Mouse (Mus musculus) midbrain, postnatal 0 days (tissue): Measurements from ENCODE around the gene Sh3rf3. TPM values are rescaled to one million over a fixed set of nuclear protein-coding genes. Genes with fewer than 3 reads are reported as not detected.
A peak's percentile ranks its signal among the peaks of the same experiment; 100 is the strongest.

ENCODE experiments used
- ATAC-seq: fragments of 200-750 bp; cut with Nextera tagmentation; 2 replicates; pipeline ENCODE4 v1.8.0; 2017; ENCODE audit warnings: moderate number of reproducible peaks, mild to moderate bottlenecking, moderate TSS enrichment, moderate library complexity; ENCODE audit not compliant: low FRiP score
- DNase-seq: peaks from one replicate; pipeline ENCODE4 v3.0.0-alpha.2; 2015; ENCODE audit warnings: low spot score
- H3K27ac ChIP-seq: fragments of 300-500 bp; sonication (generic); 2 replicates; pipeline ENCODE4 v1.5.1; 2014; ENCODE audit warnings: low read depth, mild to moderate bottlenecking, low read length, mixed read lengths
- H3K27me3 ChIP-seq: fragments of 300-500 bp; sonication (generic); 2 replicates; pipeline ENCODE4 v1.6.1; 2014; ENCODE audit warnings: low read length, control low read depth, mixed read lengths; ENCODE audit not compliant: insufficient read depth
- H3K36me3 ChIP-seq: fragments of 300-500 bp; sonication (generic); 2 replicates; pipeline ENCODE4 v1.6.1; 2014; ENCODE audit warnings: low read length, control low read depth, mixed read lengths; ENCODE audit not compliant: insufficient read depth
- H3K4me1 ChIP-seq: fragments of 300-500 bp; sonication (generic); 2 replicates; pipeline ENCODE4 v1.6.1; 2014; ENCODE audit warnings: mild to moderate bottlenecking, control low read depth, antibody characterized with exemption, low read length, mixed read lengths; ENCODE audit not compliant: insufficient read depth
- H3K4me2 ChIP-seq: fragments of 300-500 bp; sonication (generic); 2 replicates; pipeline ENCODE4 v1.6.1; 2014; ENCODE audit warnings: low read depth, mild to moderate bottlenecking, low read length, mixed read lengths; ENCODE audit not compliant: poor library complexity, severe bottlenecking
- H3K4me3 ChIP-seq: fragments of 300-500 bp; sonication (generic); 2 replicates; pipeline ENCODE4 v1.5.1; 2014; ENCODE audit warnings: low read depth, mild to moderate bottlenecking, low read length, moderate library complexity
- H3K9ac ChIP-seq: fragments of 300-500 bp; sonication (generic); replicated peaks from 2 replicates; pipeline ENCODE4 v1.6.1; 2014; ENCODE audit warnings: mild to moderate bottlenecking, low read length, moderate library complexity, mixed read lengths; ENCODE audit not compliant: poor library complexity, severe bottlenecking
- H3K9me3 ChIP-seq: fragments of 300-500 bp; sonication (generic); 2 replicates; pipeline ENCODE4 v1.6.1; 2016; ENCODE audit warnings: low read length, control low read depth
- CTCF ChIP-seq: IDR thresholded peaks from 2 replicates; pipeline ENCODE4 v1.5.1; 2016; ENCODE audit warnings: antibody characterized with exemption, mild to moderate bottlenecking
- WGBS: fragments of 180-500 bp; shearing (Covaris S2); extraction: QIAGEN DNeasy Blood & Tissue Kit; methylation state at CpG from one replicate; pipeline ENCODE4 v1.1.7; 2014; 5-methylcytosine and 5-hydroxymethylcytosine counted together
- polyA plus RNA-seq: library from polyadenylated mRNA; unstranded; fragments of >200 nt; fragmentation: Nextera tagmentation; extraction: Ambion mirVana; gene quantifications from 2 replicates; pipeline ENCODE4 v1.2.1, GENCODE M21; 2015
- total RNA-seq: library from RNA; depleted of rRNA; stranded (reverse); fragments of >200 nt; gene quantifications from 2 replicates; pipeline ENCODE4 v1.2.3, GENCODE M21; 2014

Sh3rf3 gene
- total and polyA plus RNA-seq, 2 experiments from 2014 or later: 4.6 to 31.9 TPM

DNA sequence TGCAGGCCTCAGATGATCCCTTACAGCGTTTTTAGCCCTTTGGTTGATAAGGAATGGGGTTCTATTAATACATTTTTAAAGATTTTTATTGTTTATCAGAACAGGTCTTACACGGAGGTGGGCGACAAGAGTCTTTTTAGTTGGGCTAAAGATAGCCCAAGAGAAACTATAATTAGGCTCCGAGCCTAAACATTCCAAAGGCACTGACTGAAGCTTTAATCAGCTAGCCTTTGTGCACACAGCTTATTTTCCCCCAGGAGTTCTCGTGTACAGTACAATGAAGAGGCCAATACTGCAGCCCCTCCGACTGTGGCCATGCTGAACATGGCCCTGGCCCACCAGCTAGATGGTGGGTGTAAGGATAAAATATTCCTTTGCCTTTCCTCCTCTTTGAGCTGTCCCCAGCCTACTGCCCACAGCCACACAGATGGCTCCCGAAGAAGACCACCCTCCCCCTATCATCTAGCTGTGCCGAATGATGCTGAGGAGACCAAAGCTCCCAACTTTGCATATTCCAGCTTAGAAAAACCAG is 320.4 kb downstream of the Sh3rf3 start:
- no peak overlapping the region for H3K27ac ChIP-seq
- WGBS: 45% methylated on average over 8 of the region's 8 CpGs

DNA sequence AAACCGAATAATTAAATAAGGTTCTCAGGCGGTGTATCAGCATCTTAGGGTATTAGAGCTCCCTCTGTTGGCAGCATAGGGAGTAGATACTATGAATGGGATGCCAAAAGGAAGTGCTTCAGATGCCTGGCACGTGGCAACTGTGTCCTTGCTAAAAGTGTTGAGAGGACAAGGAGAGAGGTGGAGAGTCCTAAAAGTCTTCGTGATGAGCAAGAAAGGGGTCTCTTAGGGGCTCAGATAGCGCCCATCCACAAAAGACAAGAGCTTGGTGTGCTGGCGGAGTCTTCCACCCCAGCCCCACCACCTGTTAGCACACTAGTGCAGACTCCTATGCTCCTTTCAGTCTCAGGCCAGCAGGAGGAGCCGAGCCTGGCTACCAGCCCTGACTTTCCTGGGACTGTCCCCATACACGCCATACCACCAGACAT is 336.8 kb downstream of the Sh3rf3 start:
- no peak overlapping the region for H3K27ac ChIP-seq
- ATAC-seq (peak; percentile 74), DNase-seq (peak; percentile 85)
- H3K4me2 ChIP-seq: no peak overlapping the region; the same call in 1 of the 2 replicates
- no peaks in the 10 kb centered on the region for H3K9me3 ChIP-seq
- no peaks in the 10 kb centered on the region for H3K4me1 ChIP-seq
- no peaks in the 10 kb centered on the region for H3K27me3 ChIP-seq
- H3K9ac ChIP-seq: no peak overlapping the region
- H3K36me3 ChIP-seq: no peaks in the 10 kb centered on the region
- peak; percentile 83 for TF ChIP-seq CTCF
- WGBS: 19% methylated on average over 8 of the region's 8 CpGs
- H3K4me3 ChIP-seq: no peak overlapping the region

More for the DNA sequence above, 320.4 kb downstream of the Sh3rf3 start:
- DNase-seq: no peak
- no peaks in the 10 kb centered on the region for H3K9me3 ChIP-seq
- H3K9ac ChIP-seq: no peak overlapping the region
- H3K36me3 ChIP-seq: peaks cover 5% of the 10 kb centered on the region
- no peak for ATAC-seq
- H3K27me3 ChIP-seq: no peaks in the 10 kb centered on the region
- no peaks in the 10 kb centered on the region for H3K4me1 ChIP-seq
- no peak overlapping the region for H3K4me2 ChIP-seq
- H3K4me3 ChIP-seq: no peak overlapping the region
- no peak for TF ChIP-seq CTCF

DNA sequence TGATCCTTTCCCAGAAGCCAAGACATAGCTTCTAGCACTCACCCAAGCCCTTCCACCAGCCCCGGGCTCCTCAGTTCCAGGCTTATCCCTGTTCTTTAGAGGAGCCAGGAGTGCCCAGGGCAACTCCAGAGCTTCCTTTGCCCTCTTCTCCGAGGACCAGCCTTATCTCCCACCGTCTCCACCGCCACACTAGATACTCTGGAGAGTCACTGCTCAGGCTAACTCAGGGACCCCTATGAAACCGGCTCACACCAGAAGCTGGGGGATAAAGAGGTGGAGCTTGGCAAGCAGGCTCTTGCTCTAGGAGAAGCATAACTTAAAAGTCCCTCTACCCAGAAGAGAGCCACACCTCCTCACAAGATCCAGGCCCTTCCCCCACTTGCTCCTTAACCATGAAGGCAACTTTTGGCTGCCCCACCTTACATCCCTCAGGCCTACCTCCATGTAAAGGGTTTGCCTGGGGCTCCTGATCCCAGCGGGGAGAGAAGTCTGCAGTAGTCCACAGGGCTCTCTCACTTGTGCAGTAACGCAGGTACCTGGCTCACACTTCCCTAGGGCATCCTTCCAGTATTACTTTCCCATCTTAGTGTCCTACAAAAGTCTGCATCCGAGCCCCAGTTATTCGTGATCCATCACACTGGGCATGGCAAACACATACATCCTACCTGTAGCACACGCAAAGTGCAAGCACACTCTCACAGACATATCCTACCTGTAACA is 337.9 kb downstream of the Sh3rf3 start:
- H3K4me3 ChIP-seq: no peak overlapping the region
- H3K9me3 ChIP-seq: no peaks in the 10 kb centered on the region
- ATAC-seq: no peak
- no peak overlapping the region for H3K4me2 ChIP-seq
- no peak overlapping the region for H3K27ac ChIP-seq
- no peak for TF ChIP-seq CTCF
- no peaks in the 10 kb centered on the region for H3K4me1 ChIP-seq
- 91% methylated on average over 10 of the region's 10 CpGs for WGBS
- no peaks in the 10 kb centered on the region for H3K36me3 ChIP-seq
- H3K9ac ChIP-seq: no peak overlapping the region
- no peaks in the 10 kb centered on the region for H3K27me3 ChIP-seq
- DNase-seq: no peak

DNA sequence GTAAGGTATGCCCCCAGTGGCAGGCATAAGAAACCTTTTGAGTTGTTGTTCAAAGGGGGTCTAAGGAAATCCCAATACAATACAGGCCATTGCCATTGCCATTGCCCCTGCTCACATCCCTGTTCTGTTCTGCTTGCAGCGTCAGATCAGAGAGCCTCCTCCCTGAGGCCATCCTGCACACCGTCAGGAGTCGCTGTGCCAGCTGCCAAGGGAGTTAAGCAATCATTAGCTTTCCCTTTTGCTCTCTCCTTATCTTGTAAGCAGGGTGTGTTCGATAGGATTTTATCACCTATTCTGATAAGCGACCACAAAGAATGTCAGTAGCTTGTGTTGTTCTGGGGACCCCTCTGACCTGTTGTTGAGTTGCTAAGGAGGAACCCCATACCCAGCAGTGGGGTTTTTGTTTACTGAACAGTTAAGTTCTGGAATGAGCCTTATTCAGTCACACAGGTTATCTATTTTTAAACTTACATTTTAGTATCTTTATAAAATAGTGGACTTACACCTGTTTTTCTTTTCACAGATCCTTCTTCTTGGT is 339.5 kb downstream of the Sh3rf3 start:
- no peak for ATAC-seq
- H3K27me3 ChIP-seq: no peaks in the 10 kb centered on the region
- 65% methylated on average over 5 of the region's 5 CpGs for WGBS

DNA sequence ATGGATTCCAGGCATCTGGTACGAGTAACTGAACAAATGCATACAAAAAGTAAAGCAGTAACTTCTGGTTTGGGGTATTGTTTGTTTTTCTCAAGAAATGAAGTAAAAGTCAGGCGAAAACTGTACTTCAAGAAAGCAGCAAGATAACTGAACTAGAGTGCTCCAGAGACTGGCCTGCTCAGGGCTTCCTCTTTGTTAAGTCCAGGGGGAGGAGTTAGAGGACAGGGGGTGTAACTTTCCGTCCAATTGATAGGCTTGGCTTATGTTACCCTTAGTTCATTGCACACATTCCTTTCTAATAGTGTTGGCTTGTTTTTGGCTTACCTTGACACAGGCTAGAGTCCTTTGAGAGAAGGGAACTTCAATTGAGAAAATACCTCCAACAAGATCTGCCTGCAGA is 345.5 kb downstream of the Sh3rf3 start:
- WGBS: 78% methylated on average over 3 of the region's 3 CpGs
- no peak for ATAC-seq
- DNase-seq: no peak
- H3K27me3 ChIP-seq: no peaks in the 10 kb centered on the region
- H3K27ac ChIP-seq: no peak overlapping the region
- no peak for TF ChIP-seq CTCF
- H3K9ac ChIP-seq: no peak overlapping the region
- no peak overlapping the region for H3K4me3 ChIP-seq
- H3K36me3 ChIP-seq: no peaks in the 10 kb centered on the region
- H3K9me3 ChIP-seq: no peaks in the 10 kb centered on the region
- H3K4me2 ChIP-seq: no peak overlapping the region
- no peaks in the 10 kb centered on the region for H3K4me1 ChIP-seq

More for the DNA sequence above, 339.5 kb downstream of the Sh3rf3 start:
- H3K9me3 ChIP-seq: no peaks in the 10 kb centered on the region
- no peak overlapping the region for H3K9ac ChIP-seq
- no peaks in the 10 kb centered on the region for H3K36me3 ChIP-seq
- peak; percentile 28 for TF ChIP-seq CTCF
- H3K4me1 ChIP-seq: no peaks in the 10 kb centered on the region
- H3K27ac ChIP-seq: no peak overlapping the region
- no peak overlapping the region for H3K4me3 ChIP-seq
- no peak overlapping the region for H3K4me2 ChIP-seq
- no peak for DNase-seq

DNA sequence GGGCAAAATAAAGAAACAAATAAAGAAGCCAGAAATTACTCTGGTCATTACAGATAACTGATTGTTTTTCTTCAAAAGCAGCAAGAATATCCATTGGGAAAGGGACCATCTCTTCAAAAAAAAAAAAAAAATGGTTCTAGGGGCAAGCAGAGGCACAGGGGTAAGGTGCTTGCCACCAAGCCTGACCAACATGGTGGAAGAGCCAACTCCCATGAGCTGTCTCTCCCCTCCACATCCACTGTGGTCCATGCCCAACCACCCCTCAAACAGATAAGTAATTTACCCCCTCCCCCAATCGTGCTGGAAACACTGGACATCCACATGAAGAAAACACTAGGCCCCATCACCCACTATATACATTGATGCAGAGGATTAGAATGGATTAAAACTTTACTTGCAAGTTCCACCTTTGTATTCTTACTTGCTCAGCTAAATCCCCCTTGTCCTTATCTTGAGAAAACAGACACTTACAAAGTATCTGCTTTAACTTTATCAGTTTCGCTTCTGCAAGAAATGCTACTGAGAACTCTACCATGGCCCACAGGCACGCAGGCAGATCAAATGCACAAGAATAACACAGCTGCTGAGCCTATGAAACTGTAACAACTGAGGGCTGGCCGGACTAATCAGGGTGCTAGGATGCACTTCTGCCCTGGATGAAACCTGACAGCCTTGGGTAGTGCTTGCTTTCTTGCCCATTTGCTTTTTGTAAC is 349.2 kb downstream of the Sh3rf3 start:
- no peak overlapping the region for H3K4me2 ChIP-seq
- H3K9ac ChIP-seq: no peak overlapping the region
- WGBS: 50% methylated on average over 4 of the region's 4 CpGs
- ATAC-seq (no peak), DNase-seq (no peak)
- no peaks in the 10 kb centered on the region for H3K9me3 ChIP-seq
- no peak for TF ChIP-seq CTCF
- H3K4me1 ChIP-seq: no peaks in the 10 kb centered on the region
- no peak overlapping the region for H3K4me3 ChIP-seq
- H3K27ac ChIP-seq: no peak overlapping the region
- H3K36me3 ChIP-seq: no peaks in the 10 kb centered on the region
- H3K27me3 ChIP-seq: no peaks in the 10 kb centered on the region
